Mouse (Mus musculus) right cerebral cortex, postnatal 10 days (tissue): Measurements from ENCODE around the gene Micu2.

Experiments used
- DNase-seq, 2 experiments: peaks; one replicate each; pipeline ENCODE4 v3.0.0; 2021; ENCODE audit warnings: low spot score in 2 of 2

The Micu2 gene

DNA sequence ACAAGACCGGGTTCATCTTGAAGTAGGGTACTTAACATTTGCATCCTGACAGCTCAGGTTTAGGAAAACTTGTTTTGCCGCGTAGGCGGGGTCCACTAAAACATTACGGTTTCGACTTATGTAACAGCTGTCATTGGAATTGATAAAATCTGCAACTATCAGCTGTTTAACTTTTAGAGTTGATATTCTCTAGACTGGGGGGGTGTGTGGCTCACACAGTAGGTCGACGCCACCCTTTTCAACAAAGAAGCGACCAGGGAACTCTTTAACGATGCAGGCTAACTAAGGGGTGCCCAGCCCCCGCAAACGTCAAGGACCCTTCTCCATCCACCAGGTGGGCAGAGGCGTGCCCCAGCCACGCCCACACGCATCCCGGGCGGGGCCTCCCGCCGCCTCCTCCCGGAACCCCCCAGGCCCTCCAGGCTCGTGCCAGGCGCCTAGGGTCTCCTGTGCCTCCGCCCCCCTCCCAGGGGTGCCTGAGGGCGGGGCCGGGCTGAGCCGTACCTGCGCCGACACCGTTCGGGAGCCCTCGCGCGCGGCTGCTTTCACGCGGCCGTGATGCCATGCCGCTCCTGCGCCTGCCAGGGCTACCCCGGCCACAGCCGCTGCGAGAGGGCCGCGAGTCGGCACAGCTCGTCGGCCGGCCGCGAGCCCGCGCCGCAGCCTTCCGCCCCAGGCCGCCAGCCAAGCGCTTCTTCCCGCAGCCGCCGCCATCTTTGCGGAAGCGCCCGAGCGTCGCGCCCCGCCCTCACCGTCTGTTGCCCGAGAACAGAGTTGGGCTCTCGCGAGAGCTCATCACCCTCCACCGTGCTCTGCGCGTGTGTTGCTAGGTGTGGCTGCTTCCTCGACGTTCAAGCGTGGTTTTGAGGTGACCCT is at the start of gene Micu2:
Gene Micu2 (minus strand): TSS at position 737 of the 876 bp plus-strand sequence.
- DNase-seq: peak; percentile 93

DNA sequence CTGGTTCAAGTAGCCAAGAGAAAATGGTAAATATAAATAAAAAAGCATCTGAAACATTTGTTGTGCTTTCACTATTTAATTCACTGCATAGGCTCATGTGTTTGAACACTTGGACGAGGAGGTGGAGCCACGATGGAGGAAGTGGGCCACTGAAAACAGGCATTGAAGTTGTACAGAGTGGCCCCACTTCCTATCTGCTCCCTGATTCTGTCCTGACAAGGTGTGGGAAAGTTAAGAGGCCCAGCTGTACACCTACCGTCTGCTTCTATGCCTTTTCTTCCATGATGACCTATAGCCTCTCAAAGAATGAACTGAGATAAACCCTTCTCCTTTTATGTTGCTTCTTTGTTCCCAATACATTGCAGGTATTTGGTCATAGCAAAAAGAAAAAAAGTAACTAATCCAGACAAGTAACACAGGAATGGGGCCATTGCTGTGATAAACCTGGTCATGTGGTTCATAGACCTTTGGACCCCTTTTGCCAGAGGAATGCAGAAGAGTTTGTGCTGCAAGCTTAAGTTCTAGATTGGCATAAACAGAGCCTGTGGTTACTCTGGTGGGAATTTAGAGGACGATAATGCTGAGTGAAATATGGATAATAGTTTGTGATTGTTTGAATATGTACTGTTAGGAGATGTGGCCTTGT is 47.7 kb upstream of the Micu2 start:
- no peak for DNase-seq

- no peak for DNase-seq
Measured at GRCm38 (mm10) chr14:58036174-58036573, 37.1 kb upstream of the Micu2 start.

GRCm38 (mm10) chr14:58034567-58034966 is 35.5 kb upstream of the Micu2 start:
- peak; percentile 51 to 79 for DNase-seq

DNA sequence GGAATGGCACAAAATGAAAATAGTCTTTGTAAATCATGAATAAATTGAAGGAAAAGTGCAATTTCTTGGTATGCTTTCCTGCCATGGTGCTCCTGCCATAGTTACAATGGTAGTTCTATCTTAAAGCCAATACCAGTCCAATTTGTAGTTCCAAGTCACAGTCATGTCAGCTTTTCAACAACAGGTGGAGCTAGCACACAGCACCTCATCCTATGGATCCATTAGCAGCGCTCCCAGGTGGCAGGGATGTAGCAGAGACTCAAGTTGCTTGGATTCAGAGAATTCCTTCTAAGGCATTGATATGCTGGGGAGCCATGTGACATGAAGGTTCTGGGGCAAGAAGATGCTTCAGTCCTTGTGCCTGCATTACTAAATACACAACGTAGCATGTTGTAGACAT is 19.8 kb upstream of the Micu2 start:
- no peak for DNase-seq

DNA sequence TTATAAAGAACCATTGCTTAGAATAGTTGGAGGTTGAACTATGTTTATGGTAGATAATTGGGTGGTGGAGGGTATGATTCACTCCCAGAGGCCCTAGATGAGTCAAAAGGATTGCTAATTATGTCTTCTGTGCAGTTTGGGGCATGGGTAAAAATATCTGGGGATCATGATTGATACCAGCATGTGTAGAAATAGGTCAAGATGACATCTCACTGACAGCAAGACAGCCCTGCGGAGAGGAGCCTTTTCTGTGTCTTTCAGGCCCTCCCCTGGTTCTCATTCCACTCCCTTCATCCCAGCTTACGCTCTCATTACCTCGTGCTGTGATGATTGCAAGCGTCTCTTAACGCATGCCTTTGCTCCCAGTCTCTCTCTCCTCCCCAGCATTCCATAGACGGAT is 4.8 kb upstream of the Micu2 start:
- no peak for DNase-seq

- DNase-seq: no peak
Measured at GRCm38 (mm10) chr14:58002161-58002560, 3.1 kb upstream of the Micu2 start.

GRCm38 (mm10) chr14:57999402-57999734 is 306 bp upstream of the Micu2 start:
- no peak for DNase-seq

GRCm38 (mm10) chr14:57997431-57997830 is 1.6 kb downstream of the Micu2 start:
- no peak for DNase-seq

- DNase-seq: no peak
Measured at GRCm38 (mm10) chr14:57996210-57996609, 2.9 kb downstream of the Micu2 start.

GRCm38 (mm10) chr14:57991761-57992160 is 7.3 kb downstream of the Micu2 start:
- DNase-seq: no peak

DNA sequence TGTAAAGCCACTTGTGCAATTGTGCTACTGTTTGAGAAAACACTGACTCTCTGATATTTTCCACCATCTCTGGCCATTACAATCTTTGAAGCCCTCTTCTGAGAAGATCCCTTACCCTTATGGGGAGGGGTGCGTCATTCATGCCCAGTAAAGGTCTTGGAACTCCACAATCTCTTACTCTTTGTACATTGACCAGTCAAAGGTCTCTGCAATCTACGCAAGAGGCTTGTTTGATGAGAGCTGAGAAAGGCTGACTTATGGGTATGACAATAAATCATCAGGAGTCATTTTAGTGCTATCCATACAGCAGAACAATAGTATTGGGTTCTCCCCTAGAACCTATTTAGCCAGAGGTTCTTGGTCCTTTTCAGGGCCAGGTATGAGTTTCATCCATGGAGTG is 9.9 kb downstream of the Micu2 start:
- DNase-seq: no peak

DNA sequence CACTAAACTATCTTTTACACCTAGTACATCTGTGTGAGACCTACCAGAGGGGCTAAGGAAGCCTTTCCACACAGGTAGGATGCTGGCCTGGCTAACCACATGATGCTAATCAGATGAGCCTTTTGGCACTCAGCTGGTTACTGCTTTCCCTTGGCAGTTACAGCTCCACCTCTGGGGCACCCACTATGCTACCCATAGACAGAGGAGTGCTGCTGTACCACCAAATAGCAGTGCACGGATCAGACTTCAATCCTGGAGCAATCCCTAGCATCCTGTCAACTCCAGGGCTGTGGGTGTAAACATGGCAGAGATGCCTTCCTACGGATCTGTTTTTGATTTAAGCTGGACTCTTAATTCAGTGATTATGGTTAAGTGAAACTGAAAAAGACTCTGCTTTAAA is 13.3 kb downstream of the Micu2 start:
- DNase-seq: no peak

DNA sequence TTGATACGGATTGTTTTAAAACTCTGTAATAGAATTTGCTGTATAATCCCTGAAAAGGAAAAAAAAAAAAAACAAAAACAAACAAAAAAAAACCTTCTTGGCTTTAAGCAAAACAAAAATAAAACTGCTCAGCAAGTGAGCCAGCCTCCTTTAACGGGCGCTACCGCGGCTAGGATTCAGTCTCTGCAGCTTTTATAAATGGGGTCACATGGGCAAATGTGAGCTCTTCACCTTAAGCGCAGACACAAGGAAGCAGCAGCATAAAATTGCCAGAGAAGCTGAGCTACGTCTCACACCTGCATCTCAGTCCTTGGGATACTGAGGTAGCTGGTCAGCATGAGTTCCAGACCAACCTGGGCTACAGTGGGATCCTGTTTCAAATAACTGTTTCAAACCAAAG is 16.6 kb downstream of the Micu2 start:
- DNase-seq: no peak

DNA sequence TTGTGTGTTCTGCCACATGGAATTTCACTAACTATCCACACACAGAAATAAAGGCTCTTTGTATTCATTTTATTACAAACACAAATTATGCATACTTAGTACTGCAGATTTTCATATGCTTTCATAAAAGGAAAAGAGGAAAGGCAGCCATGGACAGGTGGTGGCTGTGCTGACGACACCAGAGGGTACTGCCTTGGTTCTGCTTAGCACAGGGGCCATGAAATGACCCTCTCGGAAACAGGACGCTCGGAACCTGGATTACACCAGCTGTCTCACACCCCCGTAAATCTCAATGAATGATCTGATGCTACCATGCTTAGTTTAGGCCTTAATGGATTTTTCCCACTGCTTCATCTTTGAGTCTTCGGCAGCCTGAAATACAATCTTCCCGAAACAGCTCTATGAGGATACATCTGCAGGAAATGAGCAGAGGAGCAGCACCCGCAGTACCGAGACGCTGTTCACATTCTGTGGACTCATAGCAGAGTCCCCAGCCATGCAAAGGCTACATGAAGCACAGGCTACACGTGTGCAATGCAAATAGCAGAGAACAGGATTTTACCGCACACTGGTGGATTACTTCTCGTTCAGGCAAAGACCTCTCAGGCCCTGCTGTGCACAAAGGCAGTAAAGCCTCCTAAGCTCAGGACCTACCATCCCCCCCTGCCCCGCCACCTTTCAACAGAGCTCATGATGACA is 17.2 kb downstream of the Micu2 start:
- DNase-seq: no peak

GRCm38 (mm10) chr14:57980776-57981175 is 18.3 kb downstream of the Micu2 start:
- no peak for DNase-seq

GRCm38 (mm10) chr14:57980179-57980578 is 18.9 kb downstream of the Micu2 start:
- DNase-seq: no peak

DNA sequence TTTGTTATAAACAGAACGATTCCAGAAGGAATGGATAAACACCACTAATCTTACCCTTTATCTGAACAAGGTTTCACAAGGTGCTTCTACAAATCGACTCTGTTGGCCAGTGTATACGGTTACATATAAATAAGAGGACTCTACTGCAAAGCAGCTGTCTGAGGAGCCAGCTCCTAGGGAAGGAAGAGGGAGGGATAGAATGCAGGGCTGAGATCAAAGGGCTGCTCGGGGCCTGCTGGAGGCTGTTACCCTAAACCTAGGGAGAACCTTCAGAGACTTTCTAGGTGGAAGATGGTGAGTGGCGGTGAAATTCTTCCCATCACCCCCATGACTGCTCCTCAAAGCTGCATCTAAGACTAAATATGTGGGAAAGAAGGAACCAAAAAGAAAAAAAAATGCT is 20.9 kb downstream of the Micu2 start:
- DNase-seq: no peak

DNA sequence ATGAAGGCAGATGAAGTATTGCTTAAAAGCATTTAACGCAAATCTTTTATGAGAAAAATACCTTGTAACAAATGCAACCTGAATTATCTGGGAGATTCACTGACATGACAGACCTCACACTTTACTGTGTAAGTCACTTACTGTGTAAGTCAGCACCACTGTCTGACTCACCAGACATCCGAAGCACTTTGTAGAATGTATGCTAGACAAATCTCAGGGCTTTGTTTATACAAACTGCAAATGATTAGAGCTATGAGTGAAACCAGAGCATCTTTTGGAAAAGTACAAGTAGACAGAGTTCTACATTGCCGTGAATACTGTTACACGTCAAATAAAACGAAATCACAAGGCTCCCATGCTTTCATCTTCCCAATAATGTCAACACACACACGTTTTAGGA is 23.4 kb downstream of the Micu2 start:
- no peak for DNase-seq

GRCm38 (mm10) chr14:57971986-57972525 is 27.0 kb downstream of the Micu2 start:
- DNase-seq: no peak

GRCm38 (mm10) chr14:57968873-57969272 is 30.2 kb downstream of the Micu2 start:
- DNase-seq: no peak

GRCm38 (mm10) chr14:57967080-57967797 is 31.8 kb downstream of the Micu2 start:
- no peak for DNase-seq
